Comparison of ENCODE assay signal across 8 mouse cellular contexts in genomic region chr12:80230111-80230700, GRCm38 (mm10). TPM values are rescaled to one million over a fixed set of nuclear protein-coding genes. Genes with fewer than 3 reads are reported as not detected.
DNase-seq lines count a peak whose midpoint lies in the region; ATAC-seq and TF ChIP-seq lines count a peak whose summit lies in the region.

No protein-coding gene starts in this region.

- peaks cover 53% of the 10 kb centered on the region for H3K4me1 ChIP-seq in hindbrain, embryonic 12.5 days

- 0 out of 2 replicates have a peak overlapping the region, but pooled peaks have one; percentile 8 for H3K9ac ChIP-seq in hindbrain, embryonic 12.5 days

- POLR2A ChIA-PET in Patski (lab: Charles Lee): interaction anchor here (0.6 to 0.7 kb wide), 2 partner anchors 58 to 116 kb away, joined by 3 read pairs; no protein-coding TSS in a partner anchor

- H3K27ac ChIP-seq in hindbrain, embryonic 12.5 days: peak overlapping the region; percentile 83

- in situ Hi-C loops in Patski (cut with MboI; ENCODE audit: low pct_unique_long_range_greater_than_20kb): no loop called here

- peak; percentile 33 for ATAC-seq in Patski
- peak; percentile 64 for ATAC-seq in hindbrain, embryonic 12.5 days (ENCODE audit: low FRiP score)

- H3K27me3 ChIP-seq in Patski: no peaks in the 10 kb centered on the region
- no peaks in the 10 kb centered on the region for H3K27me3 ChIP-seq in hindbrain, embryonic 12.5 days

- peaks cover 7% of the 10 kb centered on the region; the same call in 1 of the 2 replicates for H3K36me3 ChIP-seq in hindbrain, embryonic 12.5 days

- no peak for DNase-seq in Patski (ENCODE audit: low read depth, low spot score)
- peak; percentile 50 for DNase-seq in cerebellum, adult 9-11 months
- DNase-seq in frontal cortex, postnatal 14 days (ENCODE audit: low spot score in 2 of 2): peak; percentile 32 to 34
- peak; percentile 54 to 71 for DNase-seq in layer of hippocampus, postnatal 14 days (ENCODE audit: low spot score in 2 of 2)
- peak; percentile 89 for DNase-seq in lung, postnatal 14 days
- DNase-seq in right cerebral cortex, postnatal 10 days (ENCODE audit: low spot score in 2 of 2): peak; percentile 79 to 82
- no peak for DNase-seq in thymus, postnatal 25 days

- H3K9me3 ChIP-seq in hindbrain, embryonic 12.5 days (replicated peaks): peaks cover 7% of the 10 kb centered on the region; the same call in 1 of the 2 replicates

- no peak overlapping the region for H3K4me3 ChIP-seq in hindbrain, embryonic 12.5 days

- peak overlapping the region; percentile 33 for H3K4me2 ChIP-seq in hindbrain, embryonic 12.5 days (replicated peaks)

- 4% methylated on average over 10 of the region's 10 CpGs for WGBS in hindbrain, embryonic 12.5 days

- CTCF ChIA-PET in Patski (lab: Charles Lee): interaction anchor here (0.8 to 1.5 kb wide), 4 partner anchors 9 to 24 kb away, joined by 3 read pairs; no protein-coding TSS in a partner anchor

- TF ChIP-seq CTCF in Patski (IDR thresholded peaks at IDR 0.05): no peak

RNA-seq across cellular contexts. Expression of gene Actn1, which starts 30.0 kb away (rescaled TPM):
- 279 TPM for polyA plus RNA-seq in Patski (2021)
- polyA plus RNA-seq in hindbrain, embryonic 12.5 days (2016; fragmentation: Nextera tagmentation; extraction: Ambion mirVana): 23.7 and 26.0 TPM in 2 replicates
- total RNA-seq in layer of hippocampus, postnatal 14 days (2021): 10 to 100 TPM; 86.0 to 91.2 TPM

Comparison
In these comparisons a context has a peak if more than half of its experiments do, and no peak if none do; other contexts are left out.
1. DNase-seq: peak in cerebellum, adult 9-11 months (single experiment), frontal cortex, postnatal 14 days (2 of 2), layer of hippocampus, postnatal 14 days (2 of 2), lung, postnatal 14 days (single experiment) and right cerebral cortex, postnatal 10 days (2 of 2); none in Patski (single experiment) and thymus, postnatal 25 days (single experiment).
2. RNA of gene Actn1, which starts 30.0 kb away (polyA plus RNA-seq): 279 TPM in Patski (single experiment); 23.7 to 26.0 TPM in hindbrain, embryonic 12.5 days; every median in the first group is over 10 times any median in the second.